Mouse (Mus musculus) liver, adult 2 months (tissue): Measurements from ENCODE around the gene Mosmo.

Experiments used
- CTCF ChIP-seq: fragments of 200-500 bp; IDR thresholded peaks from 2 replicates; pipeline ENCODE4 v1.5.1; 2011; ENCODE audit warnings: low read depth, low read length, control low read depth
- POLR2A ChIP-seq: fragments of 200-500 bp; IDR thresholded peaks from 2 replicates; pipeline ENCODE4 v1.6.1; 2011; ENCODE audit warnings: low read length, control low read depth; ENCODE audit not compliant: insufficient read depth; ENCODE audit errors: extremely low read depth

DNA sequence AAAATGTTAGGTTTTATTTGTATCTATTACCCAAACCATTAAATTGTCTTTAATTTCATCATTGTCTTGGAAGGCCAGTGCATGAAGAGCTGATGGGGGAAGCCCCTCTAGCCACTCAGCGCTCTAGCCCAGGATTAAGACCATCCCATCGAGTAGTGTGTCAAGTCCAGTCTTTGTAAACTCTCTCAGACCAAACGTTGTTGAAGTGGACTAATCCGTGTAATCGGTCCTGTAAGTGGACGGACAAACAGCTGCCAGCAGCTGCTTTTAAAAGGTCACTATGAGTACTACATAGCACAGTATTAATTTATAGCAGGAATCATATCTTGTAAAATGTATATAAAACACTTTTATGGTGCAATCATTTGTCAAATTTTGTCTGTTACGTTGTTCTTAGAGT lies 55.5 kb downstream of the Mosmo start:
- TF ChIP-seq CTCF (no peak), POLR2A (no peak)
